In genomic region chr12:76541879-76542278, GRCm38 (mm10) we compare ENCODE assay signal across 20 mouse cellular contexts. TPM values are rescaled to one million over a fixed set of nuclear protein-coding genes. Genes with fewer than 3 reads are reported as not detected.
DNase-seq lines count a peak whose midpoint lies in the region; ATAC-seq lines count a peak whose summit lies in the region.
"Had no signal": no experiment of that assay in that cellular context is flagged by ENCODE, and none has a peak within 500 bp of the region (broad histone marks: within the 10 kb centered on the region; RNA-seq: fewer than 3 reads in every experiment).

No protein-coding gene starts in this region.

- H3K36me3 ChIP-seq in embryonic facial prominence, embryonic 13.5 days: no peaks in the 10 kb centered on the region
- no peaks in the 10 kb centered on the region for H3K36me3 ChIP-seq in embryonic facial prominence, embryonic 10.5 days (replicated peaks)
- peaks cover 5% of the 10 kb centered on the region for H3K36me3 ChIP-seq in kidney, embryonic 15.5 days
- H3K36me3 ChIP-seq in lung, embryonic 16.5 days (ENCODE audit: control insufficient read depth, insufficient read depth, low read length): no peaks in the 10 kb centered on the region
- no peaks in the 10 kb centered on the region for H3K36me3 ChIP-seq in stomach, embryonic 15.5 days
- H3K36me3 ChIP-seq: neural tube, embryonic 12.5 days had no signal

- peaks cover 21% of the 10 kb centered on the region for H3K27me3 ChIP-seq in embryonic facial prominence, embryonic 13.5 days
- H3K27me3 ChIP-seq in embryonic facial prominence, embryonic 10.5 days (replicated peaks; ENCODE audit: low read depth, poor library complexity, severe bottlenecking): peaks cover 23% of the 10 kb centered on the region
- no peaks in the 10 kb centered on the region for H3K27me3 ChIP-seq in kidney, embryonic 15.5 days
- no peaks in the 10 kb centered on the region for H3K27me3 ChIP-seq in lung, embryonic 16.5 days (ENCODE audit: control insufficient read depth, insufficient read depth, low read depth, low read length)
- no peaks in the 10 kb centered on the region for H3K27me3 ChIP-seq in stomach, embryonic 15.5 days (replicated peaks)

- H3K4me2 ChIP-seq in embryonic facial prominence, embryonic 13.5 days: peak overlapping the region; percentile 22
- no peak overlapping the region for H3K4me2 ChIP-seq in kidney, embryonic 15.5 days
- H3K4me2 ChIP-seq in lung, embryonic 16.5 days (ENCODE audit: low read depth, low read length): 0 out of 2 replicates have a peak overlapping the region, but pooled peaks have one; percentile 38
- H3K4me2 ChIP-seq in stomach, embryonic 15.5 days: peak overlapping the region; percentile 3; the same call in 1 of the 2 replicates
- H3K4me2 ChIP-seq: neural tube, embryonic 12.5 days had no signal

- no peak overlapping the region for H3K4me3 ChIP-seq in embryonic facial prominence, embryonic 13.5 days
- H3K4me3 ChIP-seq in embryonic facial prominence, embryonic 10.5 days: no peak overlapping the region
- no peak overlapping the region for H3K4me3 ChIP-seq in kidney, embryonic 15.5 days (replicated peaks)
- H3K4me3 ChIP-seq in lung, embryonic 16.5 days (ENCODE audit: low read length): no peak overlapping the region
- H3K4me3 ChIP-seq in stomach, embryonic 15.5 days (replicated peaks): no peak overlapping the region
- H3K4me3 ChIP-seq: megakaryocyte, embryonic 14.5 days; neural tube, embryonic 12.5 days had no signal

- no peaks in the 10 kb centered on the region for H3K9me3 ChIP-seq in embryonic facial prominence, embryonic 13.5 days
- no peaks in the 10 kb centered on the region for H3K9me3 ChIP-seq in embryonic facial prominence, embryonic 10.5 days
- no peaks in the 10 kb centered on the region for H3K9me3 ChIP-seq in kidney, embryonic 15.5 days (replicated peaks)
- H3K9me3 ChIP-seq in lung, embryonic 16.5 days (ENCODE audit: control insufficient read depth, low read length): no peaks in the 10 kb centered on the region; the same call in 1 of the 2 replicates
- no peaks in the 10 kb centered on the region for H3K9me3 ChIP-seq in stomach, embryonic 15.5 days
- H3K9me3 ChIP-seq: neural tube, embryonic 12.5 days had no signal

- peak overlapping the region; percentile 68; the same call in 1 of the 2 replicates for H3K27ac ChIP-seq in embryonic facial prominence, embryonic 13.5 days
- H3K27ac ChIP-seq in embryonic facial prominence, embryonic 10.5 days (replicated peaks): no peak overlapping the region
- 0 out of 2 replicates have a peak overlapping the region, but pooled peaks have one; percentile 27 for H3K27ac ChIP-seq in kidney, embryonic 15.5 days
- no peak overlapping the region for H3K27ac ChIP-seq in lung, embryonic 16.5 days (ENCODE audit: low read length)
- H3K27ac ChIP-seq in stomach, embryonic 15.5 days: peak overlapping the region; percentile 62; the same call in 1 of the 2 replicates
- H3K27ac ChIP-seq: neural tube, embryonic 12.5 days had no signal

- H3K4me1 ChIP-seq in embryonic facial prominence, embryonic 13.5 days: peaks cover 25% of the 10 kb centered on the region
- H3K4me1 ChIP-seq in embryonic facial prominence, embryonic 10.5 days: peaks cover 25% of the 10 kb centered on the region
- peaks cover 57% of the 10 kb centered on the region for H3K4me1 ChIP-seq in kidney, embryonic 15.5 days
- peaks cover 22% of the 10 kb centered on the region for H3K4me1 ChIP-seq in lung, embryonic 16.5 days (replicated peaks; ENCODE audit: control insufficient read depth, insufficient read depth, low read length)
- H3K4me1 ChIP-seq in stomach, embryonic 15.5 days: peaks cover 33% of the 10 kb centered on the region

- no peak for ATAC-seq in embryonic facial prominence, embryonic 13.5 days (ENCODE audit: insufficient number of reproducible peaks, insufficient read depth, low FRiP score, low TSS enrichment, low read depth)
- no peak for ATAC-seq in kidney, embryonic 15.5 days (replicated peaks; ENCODE audit: low FRiP score)
- ATAC-seq in lung, embryonic 16.5 days (ENCODE audit: low read depth): no peak
- no peak for ATAC-seq in stomach, embryonic 15.5 days (ENCODE audit: insufficient read depth, low FRiP score, low read depth)
- ATAC-seq: activated CD4-positive, CD25-positive, alpha-beta regulatory T cell, adult 4 months; hindbrain, embryonic 16.5 days had no signal

- 62% methylated on average over 6 of the region's 6 CpGs for WGBS in embryonic facial prominence, embryonic 13.5 days
- 76% methylated on average over 6 of the region's 6 CpGs for WGBS in embryonic facial prominence, embryonic 10.5 days
- 81% methylated on average over 6 of the region's 6 CpGs for WGBS in kidney, embryonic 15.5 days
- 47% methylated on average over 6 of the region's 6 CpGs for WGBS in lung, embryonic 16.5 days
- WGBS in stomach, embryonic 15.5 days: 68% methylated on average over 6 of the region's 6 CpGs

- DNase-seq in embryonic facial prominence, embryonic 10.5 days (ENCODE audit: low spot score): no peak
- DNase-seq in kidney, adult 8-10 months: no peak
- DNase-seq in lung, postnatal 14 days: no peak
- no peak for DNase-seq in urinary bladder, adult 18-20 months (ENCODE audit: low spot score in 2 of 2)
- DNase-seq: adrenal gland, postnatal 36 days; cerebellum, postnatal 10 days; embryo, embryonic 11 days; heart, postnatal 14 days; kidney, postnatal 10 days; lung, adult 2 months; right cerebral cortex, postnatal 25 days; thymus, postnatal 4 days had no signal

- H3K9ac ChIP-seq in embryonic facial prominence, embryonic 13.5 days: no peak overlapping the region
- H3K9ac ChIP-seq in kidney, embryonic 15.5 days: no peak overlapping the region
- H3K9ac ChIP-seq in lung, embryonic 16.5 days (ENCODE audit: low read length): no peak overlapping the region
- no peak overlapping the region for H3K9ac ChIP-seq in stomach, embryonic 15.5 days
- H3K9ac ChIP-seq: neural tube, embryonic 12.5 days had no signal

RNA-seq across cellular contexts. Expression of gene Plekhg3, which starts 11.2 kb away (rescaled TPM):
- polyA plus RNA-seq in embryonic facial prominence, embryonic 13.5 days (2015; fragmentation: Nextera tagmentation; extraction: Ambion mirVana): 5.7 and 6.5 TPM in 2 replicates
- polyA plus RNA-seq in embryonic facial prominence, embryonic 10.5 days (2016; fragmentation: Nextera tagmentation; extraction: Ambion mirVana): 3.3 and 3.9 TPM in 2 replicates
- 18.2 and 18.8 TPM in 2 replicates for polyA plus RNA-seq in kidney, embryonic 15.5 days (2015; fragmentation: Nextera tagmentation; extraction: Ambion mirVana)
- polyA plus RNA-seq in lung, embryonic 16.5 days (2015; fragmentation: Nextera tagmentation; extraction: Ambion mirVana): 6.3 and 7.5 TPM in 2 replicates
- polyA plus RNA-seq in stomach, embryonic 15.5 days (2015; fragmentation: Nextera tagmentation; extraction: Ambion mirVana): 11.5 and 13.9 TPM in 2 replicates

Comparison
In these comparisons a context has a peak if more than half of its experiments do, and no peak if none do; other contexts are left out.
1. H3K27ac ChIP-seq: peak in embryonic facial prominence, embryonic 13.5 days (single experiment), kidney, embryonic 15.5 days (single experiment) and stomach, embryonic 15.5 days (single experiment); none in embryonic facial prominence, embryonic 10.5 days (single experiment) and lung, embryonic 16.5 days (single experiment).